Mouse (Mus musculus) embryo, embryonic 10.5 days (tissue): ENCODE measurements around the gene Bean1.

Experiments used
- DNase-seq: peaks from one replicate; pipeline ENCODE4 v3.0.0-alpha.2; 2015; ENCODE audit warnings: low spot score

Bean1 gene

GRCm38 (mm10) chr8:104170118-104171049 lies at the start of gene Bean1:
TSS of gene Bean1 (plus strand) at chr8:104170442.
- DNase-seq: peak; percentile 35

GRCm38 (mm10) chr8:104121640-104122416 lies 48.4 kb upstream of the Bean1 start:
- DNase-seq: no peak

- no peak for DNase-seq
Measured at GRCm38 (mm10) chr8:104123080-104123657, 47.1 kb upstream of the Bean1 start.

GRCm38 (mm10) chr8:104124534-104124933 lies 45.7 kb upstream of the Bean1 start:
- no peak for DNase-seq

GRCm38 (mm10) chr8:104127160-104127883 lies 42.9 kb upstream of the Bean1 start:
- no peak for DNase-seq

GRCm38 (mm10) chr8:104130916-104131315 lies 39.3 kb upstream of the Bean1 start:
- no peak for DNase-seq

- DNase-seq: no peak
Measured at GRCm38 (mm10) chr8:104131414-104131975, 38.7 kb upstream of the Bean1 start.

GRCm38 (mm10) chr8:104134521-104134920 lies 35.7 kb upstream of the Bean1 start:
- no peak for DNase-seq

- DNase-seq: no peak
Measured at GRCm38 (mm10) chr8:104136277-104136676, 34.0 kb upstream of the Bean1 start.

GRCm38 (mm10) chr8:104137636-104138035 lies 32.6 kb upstream of the Bean1 start:
- DNase-seq: no peak

- DNase-seq: no peak
Measured at GRCm38 (mm10) chr8:104140611-104141010, 29.6 kb upstream of the Bean1 start.

- DNase-seq: no peak
Measured at GRCm38 (mm10) chr8:104142415-104142814, 27.8 kb upstream of the Bean1 start.

- DNase-seq: no peak
Measured at GRCm38 (mm10) chr8:104143379-104143778, 26.9 kb upstream of the Bean1 start.

GRCm38 (mm10) chr8:104144434-104145216 lies 25.6 kb upstream of the Bean1 start:
- peak; percentile 8 for DNase-seq

GRCm38 (mm10) chr8:104145981-104146689 lies 24.1 kb upstream of the Bean1 start:
- DNase-seq: peak; percentile 89

- DNase-seq: no peak
Measured at GRCm38 (mm10) chr8:104146717-104147494, 23.3 kb upstream of the Bean1 start.

GRCm38 (mm10) chr8:104147947-104148346 lies 22.3 kb upstream of the Bean1 start:
- DNase-seq: no peak

GRCm38 (mm10) chr8:104160731-104161130 lies 9.5 kb upstream of the Bean1 start:
- DNase-seq: peak; percentile 19

- DNase-seq: no peak
Measured at GRCm38 (mm10) chr8:104169461-104169860, 781 bp upstream of the Bean1 start.
